Mouse (Mus musculus) gastrocnemius, adult 2 months (tissue): ENCODE measurements around the gene Scaper. TPM values are rescaled to one million over a fixed set of nuclear protein-coding genes. Genes with fewer than 3 reads are reported as not detected.

ENCODE experiments used
- DNase-seq: peaks from one replicate; pipeline ENCODE4 v3.0.0; 2022
- H3K27ac ChIP-seq: fragments of 200-600 bp; 2 replicates; pipeline ENCODE4 v1.8.1; 2022; ENCODE audit warnings: mild to moderate bottlenecking
- H3K4me3 ChIP-seq: fragments of 200-600 bp; 2 replicates; pipeline ENCODE4 v1.8.1; 2022; ENCODE audit warnings: mild to moderate bottlenecking, moderate library complexity
- CTCF ChIP-seq: fragments of 200-600 bp; IDR thresholded peaks from 2 replicates; pipeline ENCODE4 v1.8.1; 2022; ENCODE audit warnings: antibody characterized with exemption, mild to moderate bottlenecking, moderate library complexity
- intact Hi-C: fragments of 180-260 bp; cut with DNase I; formaldehyde crosslinking; loops from one replicate; pipeline ENCODE4 v1.15.1; 2025
- total RNA-seq, 2 experiments: library from RNA; stranded (reverse); gene quantifications; 2 replicates each; pipeline ENCODE4 v1.2.3; 2021

The Scaper gene
- total RNA-seq, 2 experiments from 2014 or later: 8.2 to 9.0 TPM

GRCm38 (mm10) chr9:55789442-55789841, 148.5 kb downstream of the Scaper start:
- no peak for DNase-seq
- no peak for TF ChIP-seq CTCF
- no peak overlapping the region for H3K27ac ChIP-seq
- intact Hi-C loops: no loop called here
- no peak overlapping the region for H3K4me3 ChIP-seq

- Histone ChIP-seq H3K27ac (no peak overlapping the region), H3K4me3 (no peak overlapping the region)
- TF ChIP-seq CTCF: no peak
- DNase-seq: no peak
- intact Hi-C loops: no loop called here
These were observed 225.9 kb downstream of the Scaper start for GRCm38 (mm10) chr9:55712016-55712415.

- intact Hi-C loops: no loop called here
- no peak for DNase-seq
- H3K27ac ChIP-seq: no peak overlapping the region
- no peak for TF ChIP-seq CTCF
- no peak overlapping the region for H3K4me3 ChIP-seq
These were observed 227.4 kb downstream of the Scaper start for GRCm38 (mm10) chr9:55710553-55710952.

GRCm38 (mm10) chr9:55706603-55707002, 231.3 kb downstream of the Scaper start:
- intact Hi-C loops: no loop called here
- TF ChIP-seq CTCF: no peak
- DNase-seq: no peak

GRCm38 (mm10) chr9:55695307-55695706, 242.6 kb downstream of the Scaper start:
- Histone ChIP-seq H3K27ac (no peak overlapping the region), H3K4me3 (no peak overlapping the region)
- TF ChIP-seq CTCF: no peak
- DNase-seq: no peak
- intact Hi-C loops: no loop called here

More at GRCm38 (mm10) chr9:55706603-55707002, 231.3 kb downstream of the Scaper start:
- Histone ChIP-seq H3K27ac (no peak overlapping the region), H3K4me3 (no peak overlapping the region)

- intact Hi-C loops: no loop called here
- Histone ChIP-seq H3K4me3 (no peak overlapping the region), H3K27ac (no peak overlapping the region)
- TF ChIP-seq CTCF: no peak
- DNase-seq: no peak
These were observed 260.8 kb downstream of the Scaper start for GRCm38 (mm10) chr9:55677099-55677498.

GRCm38 (mm10) chr9:55646444-55646843, 291.5 kb downstream of the Scaper start:
- Histone ChIP-seq H3K4me3 (no peak overlapping the region), H3K27ac (no peak overlapping the region)
- intact Hi-C loops: no loop called here
- DNase-seq: no peak
- no peak for TF ChIP-seq CTCF

- no peak overlapping the region for H3K27ac ChIP-seq
- TF ChIP-seq CTCF: no peak
- no peak for DNase-seq
- no peak overlapping the region for H3K4me3 ChIP-seq
- intact Hi-C loops: no loop called here
These were observed 310.9 kb downstream of the Scaper start for GRCm38 (mm10) chr9:55626990-55627389.

GRCm38 (mm10) chr9:55614711-55615110, 323.2 kb downstream of the Scaper start:
- intact Hi-C loops: no loop called here
- H3K4me3 ChIP-seq: no peak overlapping the region

GRCm38 (mm10) chr9:55609751-55610150, 328.2 kb downstream of the Scaper start:
- Histone ChIP-seq H3K4me3 (no peak overlapping the region), H3K27ac (no peak overlapping the region)
- intact Hi-C loops: no loop called here
- TF ChIP-seq CTCF: no peak
- no peak for DNase-seq

More at GRCm38 (mm10) chr9:55614711-55615110, 323.2 kb downstream of the Scaper start:
- TF ChIP-seq CTCF: no peak
- H3K27ac ChIP-seq: no peak overlapping the region
- no peak for DNase-seq

- TF ChIP-seq CTCF: no peak
- DNase-seq: no peak
- intact Hi-C loops: no loop called here
- Histone ChIP-seq H3K27ac (no peak overlapping the region), H3K4me3 (no peak overlapping the region)
These were observed 329.0 kb downstream of the Scaper start for GRCm38 (mm10) chr9:55608701-55609531.

GRCm38 (mm10) chr9:55598594-55598993, 339.3 kb downstream of the Scaper start:
- intact Hi-C loops: no loop called here
- DNase-seq: no peak
- Histone ChIP-seq H3K27ac (no peak overlapping the region), H3K4me3 (no peak overlapping the region)
- no peak for TF ChIP-seq CTCF

GRCm38 (mm10) chr9:55586141-55586540, 351.8 kb downstream of the Scaper start:
- H3K4me3 ChIP-seq: no peak overlapping the region
- intact Hi-C loops: no loop called here
- no peak for TF ChIP-seq CTCF
- no peak overlapping the region for H3K27ac ChIP-seq
- DNase-seq: no peak

- no peak for DNase-seq
- no peak for TF ChIP-seq CTCF
- Histone ChIP-seq H3K27ac (no peak overlapping the region), H3K4me3 (no peak overlapping the region)
- intact Hi-C loops: no loop called here
These were observed 356.5 kb downstream of the Scaper start for GRCm38 (mm10) chr9:55581414-55581813.
